Mouse (Mus musculus) CD4-positive, CD25-positive, alpha-beta regulatory T cell, adult 2 months (primary cell): ENCODE measurements around the gene Lpcat1.

Source experiments
- DNase-seq: peaks from one replicate; pipeline ENCODE4 v3.0.0-alpha.2; 2012; ENCODE audit warnings: low read depth, low spot score

The Lpcat1 gene

GRCm38 (mm10) chr13:73476796-73477195, 9.8 kb downstream of the Lpcat1 start:
- no peak for DNase-seq

GRCm38 (mm10) chr13:73477841-73478240, 10.8 kb downstream of the Lpcat1 start:
- DNase-seq: no peak

GRCm38 (mm10) chr13:73482476-73482875, 15.5 kb downstream of the Lpcat1 start:
- peak; percentile 49 for DNase-seq

- DNase-seq: no peak
Observed at GRCm38 (mm10) chr13:73483331-73483730, 16.3 kb downstream of the Lpcat1 start.

GRCm38 (mm10) chr13:73484171-73484570, 17.2 kb downstream of the Lpcat1 start:
- peak; percentile 16 for DNase-seq

DNA sequence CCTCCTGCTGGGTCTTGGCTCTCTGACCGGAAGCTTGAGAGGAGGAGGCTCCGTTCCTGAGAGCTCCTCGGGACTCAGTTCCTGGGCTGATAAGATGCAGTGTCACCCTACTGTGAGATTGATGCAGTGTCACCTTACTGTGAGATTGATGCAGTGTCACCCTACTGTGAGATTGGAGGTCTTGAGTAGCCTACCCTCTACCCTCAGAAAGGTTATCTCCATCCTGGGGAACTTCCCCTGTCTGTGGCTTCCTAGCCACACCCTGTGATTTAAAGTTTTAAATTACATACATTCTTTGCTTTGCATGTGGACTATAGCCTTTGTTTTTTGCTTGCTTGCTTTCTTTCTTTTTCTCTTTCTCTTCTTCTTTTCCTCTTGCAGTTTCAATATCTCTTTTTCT, 21.1 kb downstream of the Lpcat1 start:
- peak; percentile 29 for DNase-seq

DNA sequence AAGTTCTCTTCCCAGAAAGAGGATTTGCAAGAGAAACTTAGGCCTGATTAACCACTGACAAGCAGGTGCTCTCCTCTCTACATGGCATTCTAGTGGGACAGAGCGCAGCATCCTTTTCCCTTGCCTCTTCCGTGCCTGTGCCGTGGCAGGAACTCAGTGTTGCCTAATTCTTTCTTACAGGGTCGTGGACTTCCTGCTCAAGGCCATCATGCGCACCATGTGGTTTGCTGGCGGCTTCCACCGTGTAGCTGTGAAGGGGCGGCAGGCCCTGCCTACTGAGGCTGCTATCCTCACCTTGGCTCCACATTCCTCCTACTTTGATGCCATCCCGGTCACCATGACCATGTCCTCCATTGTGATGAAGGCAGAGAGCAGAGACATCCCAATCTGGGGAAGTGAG, 21.7 kb downstream of the Lpcat1 start:
- DNase-seq: peak; percentile 33

DNA sequence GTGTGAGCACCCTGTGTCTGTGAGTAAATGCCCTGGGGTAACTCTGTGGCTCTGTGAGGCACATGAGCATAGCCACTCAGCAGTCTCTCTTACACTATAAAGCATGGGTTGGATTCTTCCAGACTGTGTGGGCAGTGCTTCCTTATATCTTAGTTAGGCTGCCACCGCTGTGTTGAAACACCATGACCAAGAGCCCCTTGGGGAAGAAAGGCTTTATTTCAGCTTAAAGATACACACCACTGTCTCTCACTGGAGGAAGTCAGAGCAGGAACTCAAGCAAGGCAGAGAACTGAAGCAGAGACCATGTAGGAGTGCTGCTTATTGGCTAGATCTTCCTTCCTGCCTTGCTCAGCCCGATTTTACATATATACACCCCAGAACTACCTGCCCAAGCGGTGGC, 23.0 kb downstream of the Lpcat1 start:
- DNase-seq: no peak

GRCm38 (mm10) chr13:73490564-73491170, 23.7 kb downstream of the Lpcat1 start:
- DNase-seq: no peak

DNA sequence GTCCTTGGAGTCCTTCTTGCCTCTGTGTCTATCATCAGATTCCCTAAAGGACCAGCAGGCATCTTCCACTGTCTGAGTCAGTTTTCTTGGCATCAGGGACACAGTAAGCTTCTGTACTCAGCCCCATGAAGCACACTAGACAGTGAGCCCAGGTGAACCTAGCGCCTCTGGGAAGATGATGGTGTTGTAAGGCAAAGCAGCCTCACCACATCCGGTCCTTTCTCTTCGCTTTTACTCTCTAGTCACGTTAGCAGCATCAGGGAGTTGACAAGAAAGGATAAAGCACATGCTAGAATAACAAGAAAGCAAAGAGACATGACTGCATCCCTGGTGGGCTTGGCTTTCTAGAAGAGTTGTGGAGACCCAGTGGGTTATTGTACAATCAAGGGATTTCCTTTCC, 26.2 kb downstream of the Lpcat1 start:
- peak; percentile 43 for DNase-seq

- DNase-seq: no peak
Observed at GRCm38 (mm10) chr13:73494528-73494927, 27.5 kb downstream of the Lpcat1 start.

DNA sequence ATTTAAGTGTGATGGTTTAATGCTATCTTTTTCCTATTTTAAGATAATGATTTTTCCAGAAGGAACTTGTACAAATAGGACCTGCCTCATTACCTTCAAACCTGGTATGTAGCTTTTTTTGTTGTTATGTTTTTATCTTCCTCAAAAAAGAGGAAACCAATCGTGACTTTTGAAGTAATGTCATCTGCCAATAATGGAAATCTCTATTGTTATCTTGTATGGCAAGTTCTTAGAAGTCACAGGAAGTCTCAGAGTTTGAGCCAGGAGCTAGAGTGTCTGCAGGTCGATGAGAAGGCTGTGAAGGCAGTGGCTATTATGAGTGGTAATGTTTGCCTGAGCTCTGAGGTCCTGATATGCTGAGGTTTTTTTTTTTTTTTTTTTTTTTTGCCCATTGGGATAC, 29.1 kb downstream of the Lpcat1 start:
- DNase-seq: peak; percentile 29

DNA sequence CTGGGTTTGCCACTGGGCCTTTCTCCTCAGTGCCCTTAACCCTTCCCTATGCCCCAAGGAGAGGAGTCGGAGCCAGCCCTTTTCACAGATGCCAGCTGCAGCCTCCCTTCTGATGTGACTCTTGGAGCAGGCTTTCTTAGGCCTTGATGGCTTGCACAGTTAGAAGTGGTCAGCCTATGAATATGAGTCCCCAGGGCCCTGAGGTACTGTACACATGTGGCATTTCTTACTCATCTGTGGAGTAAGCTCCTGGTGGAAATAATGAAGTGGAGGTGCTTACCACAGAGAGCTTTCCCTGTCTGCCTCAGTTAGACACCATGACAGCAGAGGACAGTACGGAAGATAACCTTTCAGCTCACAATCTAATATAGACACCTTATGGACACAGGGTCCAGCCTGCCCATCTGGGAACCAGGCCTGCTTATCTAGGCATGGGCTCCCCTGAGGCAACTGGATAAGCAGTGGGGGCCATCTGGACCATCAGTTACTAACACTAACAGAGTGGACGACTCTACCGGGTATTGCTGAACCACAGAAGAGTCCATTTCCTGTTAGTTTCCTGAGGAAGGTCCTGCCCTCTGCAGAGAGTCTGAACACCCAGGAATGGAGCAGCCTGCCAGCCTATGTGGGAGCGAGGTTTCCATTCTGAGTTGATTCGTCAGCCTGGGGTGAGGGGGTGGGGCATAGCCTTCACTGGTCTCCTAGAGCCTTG, 33.1 kb downstream of the Lpcat1 start:
- no peak for DNase-seq

DNA sequence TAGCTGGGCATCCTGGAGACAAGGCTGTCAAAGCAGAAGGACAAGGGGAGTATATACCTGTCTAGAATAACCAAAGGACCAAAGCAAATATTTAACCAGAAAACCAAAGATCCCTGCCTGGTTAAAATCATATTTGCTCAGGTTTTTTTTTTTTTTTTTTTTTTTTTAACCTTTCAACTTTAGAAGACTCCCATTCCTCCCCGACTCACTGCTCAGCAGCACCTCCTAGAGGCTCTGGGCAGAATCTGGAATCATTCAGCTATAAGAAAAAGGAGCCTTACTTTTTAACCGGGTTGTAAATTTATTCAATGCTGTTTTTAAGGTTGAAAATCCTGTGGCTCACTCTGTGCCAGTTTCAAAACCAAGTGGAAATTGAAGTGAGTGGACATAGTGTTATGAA, 35.7 kb downstream of the Lpcat1 start:
- DNase-seq: peak; percentile 72

GRCm38 (mm10) chr13:73505686-73506467, 38.9 kb downstream of the Lpcat1 start:
- peak; percentile 89 for DNase-seq

DNA sequence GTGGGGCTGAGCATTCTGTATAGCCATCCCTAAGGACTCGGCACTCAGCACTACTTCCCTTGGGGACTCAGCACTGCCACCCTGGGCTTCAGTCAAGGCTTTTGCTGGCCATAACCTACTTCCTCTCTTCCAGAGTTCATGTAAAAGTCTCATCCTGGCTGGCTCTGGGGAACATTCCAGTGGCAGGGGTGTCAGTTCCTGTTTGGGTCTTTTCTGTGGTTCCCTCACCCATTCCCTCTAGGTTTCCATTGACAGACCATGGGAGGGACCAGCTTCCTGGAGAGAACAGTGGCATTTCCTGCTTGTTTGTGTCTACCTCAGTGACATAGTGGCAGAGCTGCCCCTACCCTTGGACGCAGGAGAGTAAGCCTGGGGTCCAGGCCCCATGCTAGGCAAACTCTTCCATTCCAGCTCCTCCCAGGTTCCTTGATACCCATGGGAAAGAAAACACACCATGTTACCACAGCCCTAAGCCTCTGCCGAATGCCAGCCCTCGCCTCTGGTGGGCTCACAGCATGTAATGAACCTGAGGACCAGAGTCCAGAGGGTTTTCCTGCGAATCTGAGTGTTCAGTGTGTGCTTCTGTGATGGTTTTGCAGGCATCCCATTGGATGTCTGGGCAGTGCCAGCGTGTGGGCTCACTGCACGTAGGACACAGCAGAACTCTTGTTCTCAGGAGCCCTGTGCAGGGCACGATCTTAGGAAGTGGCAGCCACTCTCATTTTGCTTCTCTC, 42.0 kb downstream of the Lpcat1 start:
- DNase-seq: no peak

GRCm38 (mm10) chr13:73509869-73510268, 42.9 kb downstream of the Lpcat1 start:
- DNase-seq: no peak

DNA sequence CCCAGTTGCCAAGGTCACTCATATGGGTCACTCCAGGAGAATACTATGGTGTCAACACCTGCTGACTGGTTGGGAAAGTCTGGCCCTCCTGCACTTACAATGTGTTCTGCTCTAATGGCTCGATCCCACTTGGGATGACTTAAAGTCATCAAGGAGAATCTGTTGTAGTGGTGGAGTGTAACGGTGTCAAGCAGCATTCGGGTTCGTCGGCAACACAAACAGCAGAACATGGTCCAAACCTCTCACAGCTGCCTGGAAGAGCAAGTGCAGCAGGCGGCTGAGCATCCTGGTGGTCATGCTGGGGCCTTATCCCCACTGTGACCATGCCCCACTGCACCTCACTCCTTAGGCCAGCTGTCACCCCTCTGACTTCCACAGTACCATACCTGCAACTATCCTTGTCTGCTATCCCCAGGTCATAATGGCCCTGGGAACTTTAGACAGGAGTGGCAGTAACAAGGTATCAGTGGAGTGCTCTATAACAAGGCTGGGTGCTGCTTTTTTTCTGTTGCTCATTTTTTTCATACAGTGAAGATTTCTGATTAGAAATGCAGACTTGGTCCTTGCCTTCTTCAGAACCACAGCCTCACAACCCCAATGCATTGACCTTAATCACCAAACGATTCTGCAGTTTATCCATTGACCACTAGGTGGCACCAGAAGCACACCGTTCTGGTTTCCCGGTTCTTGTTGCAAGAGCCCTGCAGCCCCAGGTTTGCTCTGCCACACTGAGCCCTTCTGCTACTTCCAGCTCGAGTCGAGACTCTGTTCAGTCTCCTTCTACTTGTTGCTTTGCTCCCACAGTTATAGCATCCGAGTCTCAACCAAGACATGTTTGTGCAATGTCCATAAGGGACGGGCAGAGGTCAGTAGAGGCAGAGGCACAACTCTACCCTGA, 46.0 kb downstream of the Lpcat1 start:
- DNase-seq: peak; percentile 82

- no peak for DNase-seq
Observed at GRCm38 (mm10) chr13:73516886-73517285, 49.9 kb downstream of the Lpcat1 start.

GRCm38 (mm10) chr13:73533716-73534115, 66.7 kb downstream of the Lpcat1 start:
- no peak for DNase-seq

- DNase-seq: no peak
Observed at GRCm38 (mm10) chr13:73535287-73535686, 68.3 kb downstream of the Lpcat1 start.
